Mouse (Mus musculus) kidney, adult 11 months (tissue): ENCODE data around the gene Prss8.

Source experiments
- DNase-seq: peaks from one replicate; pipeline ENCODE4 v3.0.0; 2022

The Prss8 gene

DNA sequence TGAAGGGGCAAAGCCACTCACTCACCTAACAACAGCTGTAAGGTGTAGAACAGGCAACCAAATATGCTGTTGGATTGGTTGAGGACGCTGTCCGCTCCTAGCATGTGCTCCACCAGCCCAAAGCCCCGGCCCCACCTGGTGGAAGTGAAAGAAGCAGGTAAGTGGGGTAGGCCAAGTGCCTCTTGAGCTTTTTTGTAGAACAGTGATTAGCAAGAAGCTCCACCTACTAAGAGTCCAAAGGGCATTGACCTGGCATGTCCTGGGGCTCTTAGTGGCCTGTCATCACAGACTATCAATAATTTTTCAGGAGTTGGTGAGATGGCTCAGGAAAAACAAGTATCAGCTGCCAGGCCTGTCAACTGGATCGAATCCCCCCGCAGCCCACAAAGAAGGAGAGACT, 35.4 kb downstream of the Prss8 start:
- no peak for DNase-seq

DNA sequence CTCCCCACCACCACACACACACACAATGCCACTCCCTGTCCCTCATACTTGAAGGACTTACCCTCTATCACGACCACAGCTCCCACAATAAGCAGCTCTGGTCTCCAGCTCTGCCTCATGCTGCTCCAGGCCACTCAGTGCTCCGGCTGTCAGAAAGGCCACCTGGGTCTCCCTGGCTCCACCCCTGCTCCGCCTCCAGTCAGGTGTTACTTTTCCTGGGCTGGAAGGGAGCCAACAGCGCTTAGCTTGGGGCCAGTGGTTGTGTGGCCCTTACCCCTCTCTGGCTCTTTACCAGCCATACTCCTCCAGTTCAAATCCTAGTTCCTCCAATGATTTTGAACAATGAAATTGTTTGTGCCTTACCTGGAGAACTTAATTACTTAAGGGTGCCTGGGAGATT, 39.1 kb downstream of the Prss8 start, which contains the start of gene Prss53:
Prss53 (minus strand) TSS at position 173 of the 400 bp plus-strand sequence.
- peak; percentile 83 for DNase-seq

DNA sequence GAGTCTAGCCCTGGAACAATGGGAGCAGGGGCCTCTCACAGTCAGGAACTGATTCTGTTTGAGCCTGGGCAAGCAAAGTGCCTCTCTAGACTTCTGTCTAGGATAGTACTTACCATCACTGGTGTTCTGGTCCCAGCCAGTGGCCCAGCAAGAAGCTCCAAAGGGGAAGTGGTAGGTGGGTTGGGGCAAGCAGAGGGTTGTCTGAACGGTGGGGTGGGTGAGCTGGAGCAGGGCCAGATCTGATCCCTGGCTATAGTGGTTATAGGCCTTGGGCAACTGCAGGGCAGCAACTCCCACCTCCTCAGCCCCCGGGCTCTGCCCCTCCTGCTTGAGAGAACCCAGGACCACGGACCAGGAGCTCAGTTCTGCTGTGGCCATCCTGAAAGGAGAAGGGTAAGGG, 41.1 kb downstream of the Prss8 start:
- no peak for DNase-seq

DNA sequence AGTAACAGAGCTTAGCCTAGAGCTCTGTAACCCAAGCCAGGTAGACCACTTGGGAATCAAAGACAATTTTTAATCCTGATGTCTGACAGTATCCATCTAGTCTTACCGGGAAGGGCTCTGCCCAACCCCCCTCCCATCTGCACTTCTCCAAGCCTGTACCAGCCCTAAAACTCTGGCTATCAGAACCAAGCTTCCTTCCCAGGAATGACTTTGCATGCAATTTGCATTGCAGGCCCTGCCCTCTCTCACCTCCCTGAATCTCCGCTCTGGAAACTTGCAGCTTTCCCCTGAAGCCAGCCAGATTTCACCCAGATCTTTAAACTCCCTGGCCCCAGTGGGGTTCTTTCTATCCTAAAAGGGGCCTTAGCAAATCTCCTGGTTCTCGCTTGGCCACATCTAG, 42.1 kb downstream of the Prss8 start:
- no peak for DNase-seq

DNA sequence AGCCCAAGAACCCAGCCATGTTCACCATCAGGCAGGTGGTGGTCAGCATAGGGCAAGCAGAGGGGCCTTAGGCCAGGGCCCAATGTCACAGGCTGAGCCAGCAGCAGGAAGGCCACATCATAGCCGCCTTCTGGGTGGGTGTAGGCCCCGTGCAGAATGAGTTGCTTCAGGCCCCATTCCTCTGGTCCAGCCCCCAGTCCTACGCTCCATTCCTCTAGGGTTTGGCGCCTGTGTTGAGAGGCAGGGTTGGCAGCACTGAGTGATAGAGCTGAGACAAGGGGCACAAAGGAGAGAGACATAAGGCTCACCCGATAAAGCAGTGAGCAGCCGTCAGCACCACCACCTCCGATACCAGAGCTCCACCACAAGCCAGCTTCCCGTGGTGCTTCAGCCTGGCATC, 42.7 kb downstream of the Prss8 start:
- DNase-seq = no peak

DNA sequence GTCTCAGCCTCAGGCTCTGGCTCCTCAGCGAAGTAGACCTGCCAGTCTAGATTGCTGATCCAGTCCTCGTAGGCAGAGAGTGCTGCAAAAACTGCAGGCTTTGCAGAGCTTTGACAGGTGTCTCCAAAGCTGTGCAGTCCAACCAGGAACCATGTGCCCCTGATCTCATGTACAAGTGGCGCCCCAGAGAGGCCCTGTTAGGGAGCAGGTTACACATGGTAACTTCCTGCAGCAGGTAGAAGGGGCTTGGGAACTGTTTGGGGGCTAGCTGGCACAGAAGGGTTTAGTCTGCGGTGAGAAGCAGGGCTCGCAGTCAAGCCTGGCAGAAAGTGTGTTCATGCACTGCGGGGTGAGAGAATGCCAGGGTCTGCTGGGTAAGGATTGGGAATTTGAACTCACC, 43.4 kb downstream of the Prss8 start:
- DNase-seq = no peak

DNA sequence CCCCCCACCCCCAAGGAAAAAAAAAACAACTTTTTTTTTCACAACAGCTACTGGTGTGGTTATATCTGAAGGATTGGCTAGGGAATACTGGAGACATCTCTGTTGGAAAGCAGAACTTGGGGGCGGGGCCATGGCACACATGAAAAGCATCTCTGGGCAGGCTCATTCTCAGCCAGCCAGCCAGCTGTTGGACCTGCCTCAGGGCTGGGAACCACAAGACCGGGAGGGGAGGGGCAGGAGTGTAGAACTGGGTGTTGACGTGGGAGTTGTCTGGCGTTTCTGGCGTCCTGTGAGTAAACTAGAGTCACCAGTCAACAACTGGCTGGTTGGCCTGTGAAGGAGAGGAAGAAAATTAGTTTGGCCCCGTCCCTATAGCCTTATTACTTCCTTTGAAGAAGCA, 44.0 kb downstream of the Prss8 start:
- no peak for DNase-seq

DNA sequence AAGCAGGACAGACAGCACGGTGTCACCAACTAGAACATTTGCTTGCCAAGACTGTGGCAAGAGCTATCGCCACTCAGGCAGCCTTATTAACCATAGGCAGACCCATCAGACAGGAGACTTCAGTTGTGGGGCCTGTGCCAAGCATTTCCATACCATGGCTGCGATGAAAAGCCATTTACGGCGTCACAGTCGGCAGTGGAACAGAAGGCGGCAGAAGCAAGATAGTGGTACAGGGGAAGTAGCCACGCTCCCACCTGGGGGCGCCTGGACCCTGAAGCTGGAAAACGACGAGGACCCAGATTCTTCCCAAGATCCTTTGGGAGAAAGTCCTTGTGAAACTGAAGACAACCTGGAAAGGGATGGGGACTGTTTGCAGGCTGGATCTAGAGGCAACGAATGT, 49.5 kb downstream of the Prss8 start:
- no peak for DNase-seq

DNA sequence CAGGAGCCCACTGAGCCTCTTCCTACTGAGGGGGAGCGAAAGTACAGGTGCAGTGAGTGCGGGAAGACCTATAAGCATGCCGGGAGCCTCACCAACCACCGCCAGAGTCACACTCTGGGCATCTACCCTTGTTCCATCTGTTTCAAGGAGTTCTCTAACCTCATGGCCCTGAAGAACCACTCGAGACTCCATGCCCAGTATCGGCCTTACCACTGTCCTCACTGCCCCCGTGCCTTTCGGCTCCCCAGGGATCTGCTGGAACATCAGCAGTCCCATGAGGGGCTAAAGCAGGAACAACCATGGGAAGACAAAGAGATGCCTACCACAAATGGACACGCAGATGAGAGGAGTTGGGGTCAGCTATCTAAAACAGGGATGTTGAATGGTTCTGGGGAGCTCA, 50.6 kb downstream of the Prss8 start:
- no peak for DNase-seq

DNA sequence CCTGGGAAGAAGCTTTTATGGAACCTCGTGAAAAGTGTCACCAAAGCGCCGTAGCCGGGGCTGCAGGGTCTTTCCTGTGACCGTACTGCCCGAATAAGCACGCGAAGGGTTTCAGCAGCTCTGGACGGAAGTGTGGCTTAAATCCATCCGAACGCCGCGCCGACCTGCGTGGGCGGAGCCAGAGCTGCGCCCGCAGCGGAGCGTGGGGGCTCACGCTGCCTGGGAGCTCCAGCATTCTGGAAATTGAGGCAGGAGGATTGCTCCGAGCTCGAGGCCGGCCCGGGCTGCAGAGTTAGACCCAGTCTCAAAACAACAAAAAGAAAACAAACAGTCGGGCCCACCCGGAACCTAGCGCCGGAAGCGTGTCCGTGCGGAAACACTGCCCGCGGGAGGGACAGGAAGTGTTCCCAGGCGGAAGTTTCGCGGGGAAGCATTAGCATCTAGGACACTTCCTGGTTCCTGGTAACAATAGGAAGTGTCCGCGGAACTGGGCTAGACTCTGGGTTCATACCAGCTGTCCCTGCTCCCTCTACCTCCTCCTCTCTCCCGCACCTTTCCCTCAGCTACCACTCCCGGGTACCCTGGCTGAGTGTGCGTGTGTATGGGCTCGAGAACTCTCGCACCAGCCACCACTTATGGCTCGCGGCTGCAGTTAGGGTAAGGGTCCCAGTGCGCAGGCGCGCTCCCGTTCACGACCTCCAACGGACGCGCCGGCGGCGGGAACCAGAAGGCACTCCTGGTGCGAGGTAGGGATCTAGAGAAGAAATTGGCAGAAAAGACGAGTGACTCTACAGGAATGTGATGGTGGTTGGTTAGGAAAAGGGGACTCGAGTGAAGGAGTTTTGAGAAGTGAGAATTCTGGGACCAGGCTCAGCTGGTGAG, 53.2 kb downstream of the Prss8 start, which contains the start of gene Zfp668:
Zfp668 (minus strand) TSS at position 362 of the 882 bp plus-strand sequence.
- peak; percentile 89 for DNase-seq

DNA sequence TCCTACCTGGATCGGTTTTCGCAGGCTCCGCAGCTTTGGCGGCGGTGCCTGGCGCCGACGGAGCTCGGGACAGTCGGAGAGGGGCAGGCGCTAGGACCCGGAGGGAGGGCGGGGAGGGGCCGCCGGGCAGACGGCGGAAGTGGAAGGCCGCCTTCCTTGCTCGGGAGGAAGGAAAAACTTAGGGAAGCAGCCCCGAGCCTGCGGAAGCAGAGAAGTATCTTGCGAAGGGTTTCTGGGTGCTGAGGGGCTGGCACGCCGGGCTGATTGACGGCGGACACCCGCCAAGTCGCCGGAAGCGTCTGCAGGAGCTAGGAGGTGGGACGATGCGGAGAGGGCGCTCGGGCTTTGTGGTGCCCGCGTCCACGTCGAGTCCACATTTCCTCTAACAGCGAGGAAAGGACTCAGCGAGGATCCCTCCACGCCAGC, 53.9 kb downstream of the Prss8 start, which contains the start of gene Zfp646:
Zfp646 (plus strand) TSS at position 181 of the 426 bp plus-strand sequence.
- peak; percentile 70 for DNase-seq
